Mouse (Mus musculus): ENCODE measurements around the gene Prr7.

The Prr7 gene

GRCm38 (mm10) chr13:55478036-55478435, 14.0 kb downstream of the Prr7 start:
- DNase-seq, result peak in 1 of 2 experiments; percentile 38

- DNase-seq, result no peak
Measured at GRCm38 (mm10) chr13:55479008-55479407, 14.9 kb downstream of the Prr7 start.

GRCm38 (mm10) chr13:55479929-55480328, 15.9 kb downstream of the Prr7 start:
- DNase-seq, result no peak

- DNase-seq, result no peak
Measured at GRCm38 (mm10) chr13:55482542-55482941, 18.5 kb downstream of the Prr7 start.

- no peak for DNase-seq
Measured at GRCm38 (mm10) chr13:55483071-55483470, 19.0 kb downstream of the Prr7 start.

- DNase-seq, result no peak
Measured at GRCm38 (mm10) chr13:55483593-55483992, 19.5 kb downstream of the Prr7 start.

- DNase-seq, result no peak
Measured at GRCm38 (mm10) chr13:55484520-55485088, 20.5 kb downstream of the Prr7 start.

- DNase-seq, result peak in 1 of 2 experiments; percentile 28
Measured at GRCm38 (mm10) chr13:55486029-55486794, 22.1 kb downstream of the Prr7 start.

GRCm38 (mm10) chr13:55486916-55487577, 23.0 kb downstream of the Prr7 start:
- DNase-seq, result no peak

GRCm38 (mm10) chr13:55487578-55488498, 23.8 kb downstream of the Prr7 start, which contains the start of gene Dbn1:
Gene Dbn1, minus strand, starts transcription at chr13:55488111.
- peak in 1 of 2 experiments; percentile 27 for DNase-seq

- DNase-seq, result no peak
Measured at GRCm38 (mm10) chr13:55494257-55494656, 30.2 kb downstream of the Prr7 start.

GRCm38 (mm10) chr13:55494883-55495621, 31.0 kb downstream of the Prr7 start:
- peak; percentile 76 to 80 for DNase-seq

GRCm38 (mm10) chr13:55495702-55496101, 31.6 kb downstream of the Prr7 start:
- no peak for DNase-seq

- no peak for DNase-seq
Measured at GRCm38 (mm10) chr13:55496661-55497060, 32.6 kb downstream of the Prr7 start.

- DNase-seq, result no peak
Measured at GRCm38 (mm10) chr13:55498906-55499305, 34.8 kb downstream of the Prr7 start.

- no peak for DNase-seq
Measured at GRCm38 (mm10) chr13:55500575-55500974, 36.5 kb downstream of the Prr7 start.

- no peak for DNase-seq
Measured at GRCm38 (mm10) chr13:55502405-55502804, 38.3 kb downstream of the Prr7 start.

GRCm38 (mm10) chr13:55504390-55504789, 40.3 kb downstream of the Prr7 start:
- no peak for DNase-seq

GRCm38 (mm10) chr13:55505810-55506209, 41.7 kb downstream of the Prr7 start:
- no peak for DNase-seq

- peak; percentile 48 to 59 for DNase-seq
Measured at GRCm38 (mm10) chr13:55506697-55507096, 42.6 kb downstream of the Prr7 start.

- no peak for DNase-seq
Measured at GRCm38 (mm10) chr13:55507877-55508276, 43.8 kb downstream of the Prr7 start.

GRCm38 (mm10) chr13:55508531-55508930, 44.5 kb downstream of the Prr7 start:
- no peak for DNase-seq

All from cerebellum, postnatal 36 days (tissue).